Mouse (Mus musculus) MEL (cell line): ENCODE data around the gene Klhl26. TPM values are rescaled to one million over a fixed set of nuclear protein-coding genes. Genes with fewer than 3 reads are reported as not detected.

Source experiments
- DNase-seq: peaks from one replicate; pipeline ENCODE4 v3.0.0; 2011; ENCODE audit warnings: low read depth, low spot score
- H3K27ac ChIP-seq: 2 replicates; pipeline ENCODE4 v1.5.1; 2012; ENCODE audit warnings: low read depth, mild to moderate bottlenecking, control low read depth, low read length, moderate library complexity; ENCODE audit not compliant: control insufficient read depth
- H3K27me3 ChIP-seq, 2 experiments: fragments of 150-350 bp in 1 of 2; sonication (generic) in 1 of 2; 2 replicates each; pipeline ENCODE4 v1.6.1; 2012; ENCODE audit warnings: low read length in 2 of 2, mild to moderate bottlenecking in 2 of 2, improper control_type of control experiment in 1 of 2, moderate library complexity in 1 of 2; ENCODE audit not compliant: insufficient read depth in 2 of 2, control insufficient read depth in 1 of 2
- H3K36me3 ChIP-seq, 2 experiments: 2 replicates each; pipeline ENCODE4 v1.6.1; 2012 to 2014; ENCODE audit warnings: low read length in 2 of 2, improper control_type of control experiment in 1 of 2, inconsistent platforms in 1 of 2, mild to moderate bottlenecking in 1 of 2; ENCODE audit not compliant: insufficient read depth in 2 of 2, control insufficient read depth in 1 of 2
- H3K4me1 ChIP-seq, 2 experiments: fragments of 150-350 bp in 1 of 2; sonication (generic) in 1 of 2; 2 replicates each; pipeline ENCODE4 v1.6.1; 2012; ENCODE audit warnings: low read length in 2 of 2, improper control_type of control experiment in 1 of 2, mild to moderate bottlenecking in 1 of 2; ENCODE audit not compliant: insufficient read depth in 2 of 2, control insufficient read depth in 1 of 2
- H3K4me3 ChIP-seq, 2 experiments: fragments of 150-350 bp in 1 of 2; sonication (generic) in 1 of 2; 2 replicates each; pipeline ENCODE4 v1.5.1; 2012; ENCODE audit warnings: low read depth in 2 of 2, low read length in 2 of 2, mild to moderate bottlenecking in 2 of 2, moderate library complexity in 2 of 2, control low read depth in 1 of 2, improper control_type of control experiment in 1 of 2; ENCODE audit not compliant: control insufficient read depth in 1 of 2, insufficient read depth in 1 of 2
- H3K79me2 ChIP-seq: 2 replicates; pipeline ENCODE4 v1.6.1; 2012; ENCODE audit warnings: mild to moderate bottlenecking, low read length, moderate library complexity; ENCODE audit not compliant: control insufficient read depth, poor library complexity, insufficient read depth
- H3K9ac ChIP-seq: 2 replicates; pipeline ENCODE4 v1.6.1; 2012; ENCODE audit warnings: low read depth, mild to moderate bottlenecking, control low read depth, low read length, moderate library complexity; ENCODE audit not compliant: control insufficient read depth, poor library complexity, severe bottlenecking
- H3K9me3 ChIP-seq: fragments of 150-350 bp; sonication (generic); replicated peaks from 2 replicates; pipeline ENCODE4 v1.6.1; 2012; ENCODE audit warnings: mild to moderate bottlenecking, low read length, improper control_type of control experiment, moderate library complexity; ENCODE audit not compliant: insufficient read depth
- CHD2 ChIP-seq: IDR thresholded peaks from 2 replicates; pipeline ENCODE4 v1.6.1; 2011; ENCODE audit warnings: low read length, improper control_type of control experiment
- CTCF ChIP-seq, 3 experiments: IDR thresholded peaks in 2 of 3; conservative IDR thresholded peaks in 1 of 3; 2 replicates each; pipeline ENCODE4 v1.5.1; 2011 to 2012; ENCODE audit warnings: low read length in 3 of 3, low read depth in 2 of 3, mild to moderate bottlenecking in 2 of 3, improper control_type of control experiment in 1 of 3, inconsistent platforms in 1 of 3, mixed read lengths in 1 of 3, moderate library complexity in 1 of 3; ENCODE audit not compliant: control insufficient read depth in 1 of 3, insufficient read depth in 1 of 3, poor library complexity in 1 of 3, severe bottlenecking in 1 of 3
- E2F4 ChIP-seq: IDR thresholded peaks from 2 replicates; pipeline ENCODE4 v1.6.1; 2011; ENCODE audit warnings: low read depth, low read length, improper control_type of control experiment, borderline replicate concordance
- EP300 ChIP-seq, 2 experiments: IDR thresholded peaks; 2 replicates each; pipeline ENCODE4 v1.6.1; 2011; ENCODE audit warnings: improper control_type of control experiment in 2 of 2, low read length in 2 of 2, low read depth in 1 of 2, mild to moderate bottlenecking in 1 of 2
- ETS1 ChIP-seq: IDR thresholded peaks from 2 replicates; pipeline ENCODE4 v1.6.1; 2012; ENCODE audit warnings: low read depth, mild to moderate bottlenecking, inconsistent platforms, low read length, improper control_type of control experiment, moderate library complexity
- GABPA ChIP-seq: IDR thresholded peaks from 2 replicates; pipeline ENCODE4 v1.6.1; 2012; ENCODE audit warnings: low read depth, mild to moderate bottlenecking, inconsistent platforms, low read length, improper control_type of control experiment, moderate library complexity
- MAFK ChIP-seq: IDR thresholded peaks from 2 replicates; pipeline ENCODE4 v1.6.1; 2011; ENCODE audit warnings: low read depth, mild to moderate bottlenecking, low read length, improper control_type of control experiment, borderline replicate concordance
- MAZ ChIP-seq: IDR thresholded peaks from 2 replicates; pipeline ENCODE4 v1.6.1; 2012; ENCODE audit warnings: low read depth, mild to moderate bottlenecking, inconsistent platforms, low read length, improper control_type of control experiment
- MXI1 ChIP-seq: IDR thresholded peaks from 2 replicates; pipeline ENCODE4 v1.6.1; 2011; ENCODE audit warnings: mild to moderate bottlenecking, low read depth, low read length, improper control_type of control experiment
- POLR2AphosphoS2 ChIP-seq: IDR thresholded peaks from 2 replicates; pipeline ENCODE4 v1.6.1; 2011; ENCODE audit warnings: low read length, improper control_type of control experiment
- RAD21 ChIP-seq: IDR thresholded peaks from 2 replicates; pipeline ENCODE4 v1.6.1; 2011; ENCODE audit warnings: mild to moderate bottlenecking, low read depth, low read length, improper control_type of control experiment
- RCOR1 ChIP-seq: IDR thresholded peaks from 2 replicates; pipeline ENCODE4 v1.6.1; 2012; ENCODE audit warnings: low read depth, mild to moderate bottlenecking, inconsistent platforms, low read length, improper control_type of control experiment
- TCF12 ChIP-seq: IDR thresholded peaks from 2 replicates; pipeline ENCODE4 v1.6.1; 2014; ENCODE audit warnings: low read depth, mild to moderate bottlenecking, inconsistent platforms, low read length, improper control_type of control experiment, moderate library complexity
- UBTF ChIP-seq: IDR thresholded peaks from 2 replicates; pipeline ENCODE4 v1.6.1; 2012; ENCODE audit warnings: low read depth, mild to moderate bottlenecking, inconsistent platforms, low read length, improper control_type of control experiment, moderate library complexity, borderline replicate concordance; ENCODE audit not compliant: insufficient read depth
- ZC3H11A ChIP-seq: IDR thresholded peaks from 2 replicates; pipeline ENCODE4 v1.6.1; 2012; ENCODE audit warnings: low read depth, mild to moderate bottlenecking, inconsistent platforms, low read length, improper control_type of control experiment
- ZMIZ1 ChIP-seq: IDR thresholded peaks from 2 replicates; pipeline ENCODE4 v1.6.1; 2012; ENCODE audit warnings: low read depth, mild to moderate bottlenecking, inconsistent platforms, low read length, improper control_type of control experiment, moderate library complexity
- polyA plus RNA-seq, 2 experiments: library from polyadenylated mRNA; stranded (reverse) in 1 of 2; unstranded in 1 of 2; fragments of >175 nt in 1 of 2; fragments of >200 nt in 1 of 2; gene quantifications; 2 replicates each; pipeline versions ENCODE4 v1.2.1 to v1.2.4; 2012; ENCODE audit warnings: low replicate concordance in 2 of 2, low read depth in 1 of 2; ENCODE audit not compliant: insufficient read length in 2 of 2, insufficient read depth in 1 of 2, missing spikeins in 1 of 2
- total RNA-seq: library from RNA; depleted of rRNA; stranded (reverse); fragments of 300-350 nt; gene quantifications from 2 replicates; pipeline ENCODE4 v1.2.3, GENCODE M21; 2012

The Klhl26 gene
- total and polyA plus RNA-seq, 3 experiments, result 8.0 to 11.4 TPM; not detected in 1

DNA sequence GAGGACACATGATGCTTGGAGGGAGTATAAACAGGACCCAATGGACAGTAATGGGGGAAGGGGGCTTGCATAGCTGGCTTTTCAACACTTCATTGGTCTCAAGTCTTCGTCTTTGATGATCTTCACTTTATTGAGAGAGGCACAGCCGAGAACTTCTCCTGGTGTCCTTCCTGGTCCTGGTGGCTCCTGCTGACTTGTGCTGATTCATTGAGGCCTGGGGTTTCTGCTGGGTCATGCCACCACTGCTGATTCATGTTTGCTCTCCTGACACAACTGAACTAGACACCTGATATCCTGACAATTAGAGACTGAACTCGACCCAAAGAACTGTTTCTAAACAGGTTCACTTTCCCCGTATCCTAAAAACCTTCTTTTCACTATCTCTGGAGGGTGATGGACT, 33.4 kb downstream of the Klhl26 start:
- Histone ChIP-seq H3K4me1 (peaks cover 2 to 15% of the 10 kb centered on the region in 2 experiments; a peak in 3 of 4 replicates), H3K9me3 (no peaks in the 10 kb centered on the region), H3K4me3 (no peak overlapping the region), H3K79me2 (peaks cover 9% of the 10 kb centered on the region), H3K36me3 (peaks cover 0 to 3% of the 10 kb centered on the region in 2 experiments; a peak in 1 of 4 replicates), H3K27ac (peak overlapping the region; percentile 17; the same call in 1 of the 2 replicates), H3K27me3 (no peaks in the 10 kb centered on the region), H3K9ac (no peak overlapping the region)
- TF ChIP-seq EP300 (IDR thresholded peaks at IDR 0.05; ENCODE audit: low read depth in 1 of 2, low read length in 2 of 2) (peak in 1 of 2 experiments; percentile 35; a peak in 2 of 4 replicates), TCF12 (no peak), POLR2AphosphoS2 (no peak), UBTF (no peak), MAFK (0 out of 2 replicates have a peak, but pooled peaks have one; percentile 14), ETS1 (peak; percentile 60), E2F4 (no peak)
- DNase-seq, result peak; percentile 69

GRCm38 (mm10) chr8:70441565-70441964, 35.2 kb downstream of the Klhl26 start:
- H3K4me1 ChIP-seq, result peaks cover 2 to 15% of the 10 kb centered on the region in 2 experiments; a peak in 3 of 4 replicates
- TF ChIP-seq MXI1, result no peak
- no peak for TF ChIP-seq CHD2
- TF ChIP-seq UBTF, result no peak
- no peak for TF ChIP-seq RCOR1
- TF ChIP-seq ZMIZ1, result no peak
- no peak for TF ChIP-seq RAD21
- TF ChIP-seq CTCF (IDR thresholded peaks at IDR 0.05 in 2 of 3, conservative IDR thresholded peaks at IDR 0.05 in 1 of 3; ENCODE audit: control insufficient read depth in 1 of 3, insufficient read depth in 1 of 3, low read depth in 2 of 3, low read length in 3 of 3, poor library complexity in 1 of 3, severe bottlenecking in 1 of 3), result no peak
- no peak for TF ChIP-seq ZC3H11A
- TF ChIP-seq GABPA, result no peak
- no peak for TF ChIP-seq MAZ
- no peak for TF ChIP-seq ETS1
- TF ChIP-seq, all 39 proteins: peak for 0
- Histone ChIP-seq H3K79me2 (peaks cover 10% of the 10 kb centered on the region), H3K9ac (no peak overlapping the region), H3K4me3 (no peak overlapping the region), H3K36me3 (peaks cover 0 to 3% of the 10 kb centered on the region in 2 experiments; a peak in 1 of 4 replicates), H3K27me3 (no peaks in the 10 kb centered on the region), H3K9me3 (no peaks in the 10 kb centered on the region), H3K27ac (no peak overlapping the region)
- no peak for DNase-seq
